Mouse (Mus musculus): ENCODE measurements around the gene Rdh11.

Rdh11 gene

DNA sequence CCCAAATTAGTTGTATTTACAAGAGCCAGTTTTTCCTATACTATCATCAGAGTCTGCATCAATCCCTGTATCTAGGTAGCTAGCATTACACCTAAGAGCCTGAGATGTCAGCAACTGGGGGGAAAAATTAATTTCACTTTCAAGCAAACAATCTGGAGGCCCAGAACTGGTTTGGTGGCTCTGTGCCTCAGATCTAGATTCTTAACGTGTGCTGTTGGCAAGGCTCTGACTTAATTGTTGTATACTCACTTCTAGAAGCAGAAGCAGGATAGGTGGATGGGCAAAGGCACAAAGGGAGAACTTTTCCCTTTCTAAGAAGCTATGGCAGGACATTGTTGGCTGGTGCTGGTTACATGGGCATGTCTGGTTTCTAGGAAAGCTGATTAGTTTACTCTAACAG lies 52.7 kb downstream of the Rdh11 start:
- no peak for DNase-seq (ENCODE audit: low spot score)

DNA sequence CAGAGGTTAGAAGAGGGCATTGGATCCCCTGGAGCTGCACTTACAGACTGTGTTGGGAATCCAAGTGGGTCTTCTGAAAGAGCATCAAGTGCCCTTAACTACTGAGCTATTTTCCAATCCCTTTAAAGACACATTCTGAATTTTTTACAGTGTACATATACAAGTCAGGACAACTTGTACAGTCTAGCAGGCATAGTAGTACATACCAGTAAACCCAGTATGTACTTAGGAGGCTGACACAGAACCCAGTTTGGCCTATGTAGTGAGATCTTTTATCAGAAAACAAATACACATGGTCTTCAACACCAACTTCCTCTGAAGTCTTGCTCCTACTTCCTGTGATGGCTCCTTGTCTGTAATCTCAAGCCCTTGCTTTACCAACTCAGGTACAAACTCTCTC lies 53.1 kb downstream of the Rdh11 start:
- no peak for DNase-seq (ENCODE audit: low spot score)

DNA sequence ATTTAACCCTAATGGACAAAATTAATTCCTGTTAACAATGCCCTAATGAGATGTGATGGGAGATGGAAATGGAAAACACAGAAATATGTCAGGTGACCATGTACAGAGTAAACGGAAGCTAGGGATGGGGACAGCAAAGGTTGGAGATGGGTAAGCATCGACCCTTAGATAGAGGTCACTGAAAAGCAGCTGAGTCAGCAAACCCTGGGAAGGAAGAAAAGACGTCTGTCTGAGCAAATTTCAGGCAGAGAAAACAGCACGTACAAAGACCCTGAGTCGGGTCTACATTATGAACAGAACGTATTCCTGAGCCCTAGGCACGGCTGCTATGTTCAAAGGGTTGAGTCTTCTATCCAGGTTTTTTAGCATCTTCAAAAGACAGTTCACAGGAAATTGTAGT lies 55.1 kb downstream of the Rdh11 start:
- DNase-seq (ENCODE audit: low spot score), result no peak

DNA sequence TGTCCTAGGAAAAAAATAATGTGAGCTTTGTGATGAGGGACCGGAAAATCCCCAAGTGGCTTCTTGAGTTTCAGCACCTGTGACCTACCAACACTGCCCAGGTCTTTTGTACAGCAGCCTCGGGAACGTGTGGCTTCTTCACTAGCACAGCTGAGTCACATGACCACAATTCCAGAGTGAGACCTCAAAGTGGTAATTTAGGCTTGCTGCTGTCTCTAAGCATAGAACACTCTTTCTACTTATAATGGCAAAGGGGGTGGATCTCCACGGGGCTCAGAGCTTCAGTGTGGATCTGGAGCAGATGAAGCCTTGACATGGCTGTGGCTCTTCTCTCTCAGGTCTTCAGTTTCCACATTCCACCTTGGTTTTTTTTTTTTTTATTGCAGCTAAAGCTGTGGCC lies 57.0 kb downstream of the Rdh11 start:
- DNase-seq (ENCODE audit: low spot score), result no peak

DNA sequence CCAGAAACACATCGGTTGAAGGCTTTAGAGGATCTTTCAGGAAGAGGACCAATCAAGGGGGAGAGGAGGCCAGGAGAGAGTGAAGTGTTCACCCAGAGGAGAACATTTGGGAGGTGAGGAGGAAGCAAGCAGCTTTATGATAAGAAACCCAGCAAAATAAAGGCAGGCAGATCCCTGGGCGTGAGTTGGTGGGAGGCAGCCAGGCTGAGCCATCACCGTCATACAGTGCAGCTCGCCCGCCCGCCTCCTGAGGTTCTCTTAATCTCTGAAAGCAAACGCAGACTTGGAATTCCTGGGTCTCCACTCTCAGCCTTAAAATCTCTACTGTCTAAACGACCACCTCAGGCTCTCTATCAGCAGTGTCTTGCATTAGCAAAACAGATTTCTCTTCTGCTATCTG lies 57.4 kb downstream of the Rdh11 start:
- no peak for DNase-seq (ENCODE audit: low spot score)

DNA sequence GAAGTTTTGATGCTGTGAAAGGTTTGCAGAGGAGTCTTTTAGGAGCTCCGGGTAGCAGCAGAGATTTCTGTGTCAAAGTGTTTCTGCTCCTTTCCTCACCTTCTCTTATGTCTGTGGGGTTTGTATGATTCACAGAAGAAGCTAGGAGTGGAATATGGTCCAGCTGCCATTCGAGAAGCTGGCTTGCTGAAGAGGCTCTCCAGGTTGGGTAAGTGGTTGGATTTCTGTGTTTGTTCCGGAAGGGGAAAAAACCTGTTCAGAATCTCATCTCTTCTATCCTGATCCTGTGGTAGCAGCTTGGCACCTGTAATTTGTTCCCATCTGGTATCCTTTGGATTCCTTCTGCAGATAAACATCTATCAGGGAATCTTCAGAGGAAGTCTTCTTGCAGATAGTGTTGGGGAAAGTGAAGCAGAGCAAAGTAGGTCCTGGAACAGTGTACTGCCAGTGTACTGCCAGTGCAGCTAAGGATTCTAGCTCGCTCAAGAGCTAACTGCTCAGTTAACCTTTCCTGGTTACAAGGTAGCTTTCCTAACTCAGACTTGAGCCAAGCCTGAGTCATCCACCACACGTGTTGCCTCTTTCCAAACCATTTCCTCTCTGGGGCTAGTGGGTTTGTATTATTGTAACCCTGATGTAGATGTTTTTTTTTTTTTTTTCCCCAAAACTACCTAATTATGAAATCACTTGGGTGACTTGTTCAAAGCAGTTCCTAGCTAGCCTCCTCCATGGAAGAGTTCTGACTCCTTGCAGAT lies 60.2 kb downstream of the Rdh11 start:
- no peak for DNase-seq (ENCODE audit: low spot score)

DNA sequence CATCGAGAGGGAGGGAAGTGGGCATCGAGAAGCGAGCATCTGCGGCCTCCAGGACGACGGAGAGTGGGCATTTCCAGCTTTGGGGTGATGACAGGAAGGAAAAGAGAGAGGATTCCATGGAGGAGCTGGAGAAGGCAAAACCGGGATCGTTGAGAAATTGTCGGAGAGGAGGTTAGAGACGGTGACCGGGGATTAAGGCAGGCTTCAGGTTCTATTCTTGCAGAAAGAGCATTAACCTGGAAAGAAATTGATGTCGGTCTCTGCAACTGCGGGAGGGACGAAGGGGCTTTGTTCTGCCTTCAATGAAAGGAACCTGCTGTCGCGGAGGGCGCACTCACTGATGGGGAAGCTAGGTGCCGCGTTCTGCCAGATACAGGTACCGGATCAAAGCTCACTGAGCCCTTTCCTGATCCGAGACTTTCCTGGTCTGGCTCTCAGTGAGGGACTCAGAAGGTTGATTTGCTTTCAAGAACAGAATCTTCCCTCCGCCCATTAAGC lies 60.9 kb downstream of the Rdh11 start:
- DNase-seq (ENCODE audit: low spot score), result no peak

DNA sequence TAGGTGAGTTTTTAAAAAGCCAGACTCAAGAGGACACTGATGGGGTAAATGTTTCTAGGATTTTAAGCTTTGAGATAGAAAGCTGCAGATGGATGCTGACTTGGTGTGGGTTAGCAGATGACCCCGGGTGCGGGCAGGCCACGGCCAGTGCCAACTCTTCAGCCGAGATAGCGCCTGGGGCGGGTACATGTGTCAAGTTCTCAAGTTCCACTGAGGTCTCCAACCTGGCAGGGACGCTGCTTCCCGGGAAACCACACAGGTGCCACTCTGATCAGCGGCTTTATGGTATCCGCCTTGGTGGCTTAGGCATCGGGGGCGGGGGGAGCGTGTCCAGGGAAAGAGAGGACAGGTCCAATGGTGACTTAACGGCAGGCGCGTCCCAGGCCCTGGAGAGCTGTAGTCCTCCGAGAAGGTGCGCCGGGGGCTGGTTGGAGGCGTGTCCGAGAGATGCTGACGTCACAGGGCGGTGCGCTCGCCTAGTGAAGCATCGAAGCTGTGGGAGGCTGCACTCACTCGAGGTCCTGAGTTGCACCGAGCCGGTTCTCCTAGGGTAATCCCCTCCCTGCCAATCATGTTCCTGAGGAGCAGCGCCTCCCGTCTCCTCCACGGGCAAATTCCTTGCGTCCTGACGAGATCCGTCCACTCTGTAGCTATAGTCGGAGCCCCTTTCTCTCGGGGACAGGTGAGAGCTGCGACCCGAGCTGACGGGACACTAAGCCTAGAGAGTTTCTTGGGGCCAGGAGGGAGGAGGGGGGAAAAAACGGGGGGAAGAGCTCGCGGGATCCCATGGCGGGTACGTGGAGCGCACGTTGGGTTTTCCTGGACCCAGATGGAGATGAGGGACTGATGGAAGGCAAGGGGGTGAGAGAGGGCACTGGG lies 61.6 kb downstream of the Rdh11 start, which contains the start of gene Arg2:
Gene Arg2, plus strand, starts transcription at position 479 of the 879 bp plus-strand sequence.
- DNase-seq (ENCODE audit: low spot score), result peak; percentile 44
